Mouse (Mus musculus) testis, adult 2 months (tissue): ENCODE results near the gene Doc2b.

Experiments used
- CTCF ChIP-seq: fragments of 200-500 bp; IDR thresholded peaks from 2 replicates; pipeline ENCODE4 v1.5.1; 2012; ENCODE audit warnings: low read depth, mild to moderate bottlenecking, inconsistent platforms, low read length, moderate library complexity; ENCODE audit not compliant: control insufficient read depth, insufficient read depth, insufficient replicate concordance
- POLR2A ChIP-seq: fragments of 200-500 bp; IDR thresholded peaks from 2 replicates; pipeline ENCODE4 v1.6.1; 2012; ENCODE audit warnings: low read depth, mild to moderate bottlenecking, inconsistent platforms, low read length, moderate library complexity; ENCODE audit not compliant: control insufficient read depth

DNA sequence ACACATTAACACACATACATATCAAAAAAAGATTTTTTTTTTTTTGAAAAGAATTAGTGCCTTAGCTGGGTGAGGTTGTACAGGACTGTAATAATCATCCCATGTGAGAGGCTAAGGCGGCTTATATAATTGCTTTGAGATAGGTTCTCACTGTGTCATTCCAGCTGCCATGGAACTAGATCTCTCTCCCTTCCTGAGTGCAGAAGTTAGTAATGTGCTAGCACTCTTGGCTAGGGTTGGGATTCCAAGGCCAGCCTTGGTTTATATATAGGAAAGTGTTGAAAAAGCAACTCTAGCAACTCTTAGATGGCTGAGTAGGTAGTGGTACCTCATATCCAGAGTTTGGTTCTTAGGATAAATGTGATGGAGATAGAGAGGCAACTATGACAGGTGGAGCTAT, 37.3 kb downstream of the Doc2b start:
- TF ChIP-seq POLR2A = no peak
- no peak for TF ChIP-seq CTCF
